Mouse (Mus musculus): Measurements from ENCODE around the gene Junb. TPM values are rescaled to one million over a fixed set of nuclear protein-coding genes. Genes with fewer than 3 reads are reported as not detected.

Junb gene
- polyA plus RNA-seq, 1 experiment: 71.1 TPM

GRCm38 (mm10) chr8:84934860-84935259 is 43.7 kb downstream of the Junb start:
- TF ChIP-seq CTCF (IDR thresholded peaks at IDR 0.05; ENCODE audit: low read depth, low read length) (no peak), POLR2A (IDR thresholded peaks at IDR 0.05; ENCODE audit: borderline replicate concordance, low read depth, low read length) (no peak)
- Histone ChIP-seq H3K27ac (ENCODE audit: insufficient read depth, low read depth, low read length) (no peak overlapping the region), H3K4me1 (ENCODE audit: control insufficient read depth, insufficient read depth, low read length) (no peaks in the 10 kb centered on the region), H3K4me3 (ENCODE audit: insufficient read depth, low read length) (no peak overlapping the region)

GRCm38 (mm10) chr8:84933767-84934559 is 44.6 kb downstream of the Junb start:
- TF ChIP-seq POLR2A (IDR thresholded peaks at IDR 0.05; ENCODE audit: borderline replicate concordance, low read depth, low read length): no peak
- TF ChIP-seq CTCF (IDR thresholded peaks at IDR 0.05; ENCODE audit: low read depth, low read length): no peak
- Histone ChIP-seq H3K27ac (ENCODE audit: insufficient read depth, low read depth, low read length) (no peak overlapping the region), H3K4me1 (ENCODE audit: control insufficient read depth, insufficient read depth, low read length) (no peaks in the 10 kb centered on the region), H3K4me3 (ENCODE audit: insufficient read depth, low read length) (no peak overlapping the region)

- H3K4me1 ChIP-seq (ENCODE audit: control insufficient read depth, insufficient read depth, low read length): 0 out of 2 replicates have a peak, but pooled peaks cover under 1% of the 10 kb centered on the region
- TF ChIP-seq CTCF (IDR thresholded peaks at IDR 0.05; ENCODE audit: low read depth, low read length) (no peak), POLR2A (IDR thresholded peaks at IDR 0.05; ENCODE audit: borderline replicate concordance, low read depth, low read length) (no peak)
These were observed 47.9 kb downstream of the Junb start for GRCm38 (mm10) chr8:84930582-84930981.

GRCm38 (mm10) chr8:84928456-84929306 is 49.8 kb downstream of the Junb start:
- Histone ChIP-seq H3K4me3 (ENCODE audit: insufficient read depth, low read length) (no peak overlapping the region), H3K27ac (ENCODE audit: insufficient read depth, low read depth, low read length) (no peak overlapping the region), H3K4me1 (ENCODE audit: control insufficient read depth, insufficient read depth, low read length) (peaks cover 7% of the 10 kb centered on the region)
- no peak for TF ChIP-seq POLR2A (IDR thresholded peaks at IDR 0.05; ENCODE audit: borderline replicate concordance, low read depth, low read length)
- TF ChIP-seq CTCF (IDR thresholded peaks at IDR 0.05; ENCODE audit: low read depth, low read length): peak; percentile 61; the same call in 1 of the 2 replicates

More at GRCm38 (mm10) chr8:84930582-84930981, 47.9 kb downstream of the Junb start:
- Histone ChIP-seq H3K4me3 (ENCODE audit: insufficient read depth, low read length) (no peak overlapping the region), H3K27ac (ENCODE audit: insufficient read depth, low read depth, low read length) (no peak overlapping the region)

GRCm38 (mm10) chr8:84927513-84927912 is 51.0 kb downstream of the Junb start:
- no peak overlapping the region for H3K27ac ChIP-seq (ENCODE audit: insufficient read depth, low read depth, low read length)
- no peak overlapping the region for H3K4me3 ChIP-seq (ENCODE audit: insufficient read depth, low read length)
- no peak for TF ChIP-seq CTCF (IDR thresholded peaks at IDR 0.05; ENCODE audit: low read depth, low read length)
- no peak for TF ChIP-seq POLR2A (IDR thresholded peaks at IDR 0.05; ENCODE audit: borderline replicate concordance, low read depth, low read length)
- H3K4me1 ChIP-seq (ENCODE audit: control insufficient read depth, insufficient read depth, low read length): peaks cover 7% of the 10 kb centered on the region

GRCm38 (mm10) chr8:84925557-84925956 is 53.0 kb downstream of the Junb start:
- H3K27ac ChIP-seq (ENCODE audit: insufficient read depth, low read depth, low read length): no peak overlapping the region
- no peak overlapping the region for H3K4me3 ChIP-seq (ENCODE audit: insufficient read depth, low read length)
- peaks cover 15% of the 10 kb centered on the region for H3K4me1 ChIP-seq (ENCODE audit: control insufficient read depth, insufficient read depth, low read length)
- TF ChIP-seq CTCF (IDR thresholded peaks at IDR 0.05; ENCODE audit: low read depth, low read length): no peak
- no peak for TF ChIP-seq POLR2A (IDR thresholded peaks at IDR 0.05; ENCODE audit: borderline replicate concordance, low read depth, low read length)

Other genes with a start within 250 kb of the Junb start
- 8.3 and 12.5 TPM in 2 replicates for gene Nfix, start 178.4 kb downstream of the Junb start, polyA plus RNA-seq (2012; ENCODE audit: insufficient read depth, insufficient read length, missing spikeins)
- 3.3 and 5.4 TPM in 2 replicates for gene Dand5, start 155.9 kb downstream of the Junb start, polyA plus RNA-seq (2012; ENCODE audit: insufficient read depth, insufficient read length, missing spikeins)
- gene Gadd45gip1, start 147.2 kb downstream of the Junb start, polyA plus RNA-seq (2012; ENCODE audit: insufficient read depth, insufficient read length, missing spikeins): 12.7 and 13.9 TPM in 2 replicates
- gene Rad23a, start 138.1 kb downstream of the Junb start, polyA plus RNA-seq (2012; ENCODE audit: insufficient read depth, insufficient read length, missing spikeins): 49.1 and 54.0 TPM in 2 replicates
- gene Calr, start 131.8 kb downstream of the Junb start, polyA plus RNA-seq (2012; ENCODE audit: insufficient read depth, insufficient read length, missing spikeins): 674 and 696 TPM in 2 replicates
- gene Farsa, start 121.7 kb downstream of the Junb start, polyA plus RNA-seq (2012; ENCODE audit: insufficient read depth, insufficient read length, missing spikeins): 23.1 and 30.5 TPM in 2 replicates
- gene Syce2, start 106.6 kb downstream of the Junb start, polyA plus RNA-seq (2012; ENCODE audit: insufficient read depth, insufficient read length, missing spikeins): 19.4 and 19.6 TPM in 2 replicates
- gene Gcdh, start 84.8 kb downstream of the Junb start, polyA plus RNA-seq (2012; ENCODE audit: insufficient read depth, insufficient read length, missing spikeins): 13.4 and 17.6 TPM in 2 replicates
- gene Klf1, start 76.8 kb downstream of the Junb start, polyA plus RNA-seq (2012; ENCODE audit: insufficient read depth, insufficient read length, missing spikeins): not detected in 2 replicates
- 109 and 119 TPM in 2 replicates for gene Dnase2a, start 70.2 kb downstream of the Junb start, polyA plus RNA-seq (2012; ENCODE audit: insufficient read depth, insufficient read length, missing spikeins)
- gene Mast1, start 41.4 kb downstream of the Junb start, polyA plus RNA-seq (2012; ENCODE audit: insufficient read depth, insufficient read length, missing spikeins): 0.28 and 0.42 TPM in 2 replicates
- gene Rtbdn, start 31.7 kb downstream of the Junb start, polyA plus RNA-seq (2012; ENCODE audit: insufficient read depth, insufficient read length, missing spikeins): not detected in 2 replicates
- not detected in 2 replicates for gene Gm49661, start 9.3 kb downstream of the Junb start, polyA plus RNA-seq (2012; ENCODE audit: insufficient read depth, insufficient read length, missing spikeins)
- gene Prdx2, start 9.1 kb downstream of the Junb start, polyA plus RNA-seq (2012; ENCODE audit: insufficient read depth, insufficient read length, missing spikeins): 267 and 279 TPM in 2 replicates
- gene Rnaseh2a, start 9.0 kb downstream of the Junb start, polyA plus RNA-seq (2012; ENCODE audit: insufficient read depth, insufficient read length, missing spikeins): 39.8 and 40.7 TPM in 2 replicates
- 14.5 and 17.4 TPM in 2 replicates for gene Hook2, start 11.9 kb upstream of the Junb start, polyA plus RNA-seq (2012; ENCODE audit: insufficient read depth, insufficient read length, missing spikeins)
- not detected in 2 replicates for gene Best2, start 35.8 kb upstream of the Junb start, polyA plus RNA-seq (2012; ENCODE audit: insufficient read depth, insufficient read length, missing spikeins)
- gene Asna1, start 46.6 kb upstream of the Junb start, polyA plus RNA-seq (2012; ENCODE audit: insufficient read depth, insufficient read length, missing spikeins): 74.5 and 75.3 TPM in 2 replicates
- 145 and 177 TPM in 2 replicates for gene Trir, start 48.1 kb upstream of the Junb start, polyA plus RNA-seq (2012; ENCODE audit: insufficient read depth, insufficient read length, missing spikeins)
- gene Tnpo2, start 58.2 kb upstream of the Junb start, polyA plus RNA-seq (2012; ENCODE audit: insufficient read depth, insufficient read length, missing spikeins): 34.0 and 44.4 TPM in 2 replicates
- 10.2 and 11.8 TPM in 2 replicates for gene Fbxw9, start 81.3 kb upstream of the Junb start, polyA plus RNA-seq (2012; ENCODE audit: insufficient read depth, insufficient read length, missing spikeins)
- gene Gm5741, start 89.3 kb upstream of the Junb start, polyA plus RNA-seq (2012; ENCODE audit: insufficient read depth, insufficient read length, missing spikeins): not detected in 2 replicates
- gene Dhps, start 93.0 kb upstream of the Junb start, polyA plus RNA-seq (2012; ENCODE audit: insufficient read depth, insufficient read length, missing spikeins): 36.7 and 44.9 TPM in 2 replicates
- gene Wdr83os, start 102.0 kb upstream of the Junb start, polyA plus RNA-seq (2012; ENCODE audit: insufficient read depth, insufficient read length, missing spikeins): 90.2 and 113 TPM in 2 replicates
- gene Wdr83, start 102.6 kb upstream of the Junb start, polyA plus RNA-seq (2012; ENCODE audit: insufficient read depth, insufficient read length, missing spikeins): 22.6 and 27.3 TPM in 2 replicates
- 390 and 469 TPM in 2 replicates for gene Man2b1, start 104.6 kb upstream of the Junb start, polyA plus RNA-seq (2012; ENCODE audit: insufficient read depth, insufficient read length, missing spikeins)
- 1.2 and 1.7 TPM in 2 replicates for gene Zfp791, start 144.4 kb upstream of the Junb start, polyA plus RNA-seq (2012; ENCODE audit: insufficient read depth, insufficient read length, missing spikeins)
- gene Cks1brt, start 173.2 kb upstream of the Junb start, polyA plus RNA-seq (2012; ENCODE audit: insufficient read depth, insufficient read length, missing spikeins): not detected in 2 replicates
- not detected in 2 replicates for gene Olfr371, start 247.3 kb upstream of the Junb start, polyA plus RNA-seq (2012; ENCODE audit: insufficient read depth, insufficient read length, missing spikeins)

Measured in bone marrow macrophage, adult 2 months (primary cell).